In the genomic region with DNA sequence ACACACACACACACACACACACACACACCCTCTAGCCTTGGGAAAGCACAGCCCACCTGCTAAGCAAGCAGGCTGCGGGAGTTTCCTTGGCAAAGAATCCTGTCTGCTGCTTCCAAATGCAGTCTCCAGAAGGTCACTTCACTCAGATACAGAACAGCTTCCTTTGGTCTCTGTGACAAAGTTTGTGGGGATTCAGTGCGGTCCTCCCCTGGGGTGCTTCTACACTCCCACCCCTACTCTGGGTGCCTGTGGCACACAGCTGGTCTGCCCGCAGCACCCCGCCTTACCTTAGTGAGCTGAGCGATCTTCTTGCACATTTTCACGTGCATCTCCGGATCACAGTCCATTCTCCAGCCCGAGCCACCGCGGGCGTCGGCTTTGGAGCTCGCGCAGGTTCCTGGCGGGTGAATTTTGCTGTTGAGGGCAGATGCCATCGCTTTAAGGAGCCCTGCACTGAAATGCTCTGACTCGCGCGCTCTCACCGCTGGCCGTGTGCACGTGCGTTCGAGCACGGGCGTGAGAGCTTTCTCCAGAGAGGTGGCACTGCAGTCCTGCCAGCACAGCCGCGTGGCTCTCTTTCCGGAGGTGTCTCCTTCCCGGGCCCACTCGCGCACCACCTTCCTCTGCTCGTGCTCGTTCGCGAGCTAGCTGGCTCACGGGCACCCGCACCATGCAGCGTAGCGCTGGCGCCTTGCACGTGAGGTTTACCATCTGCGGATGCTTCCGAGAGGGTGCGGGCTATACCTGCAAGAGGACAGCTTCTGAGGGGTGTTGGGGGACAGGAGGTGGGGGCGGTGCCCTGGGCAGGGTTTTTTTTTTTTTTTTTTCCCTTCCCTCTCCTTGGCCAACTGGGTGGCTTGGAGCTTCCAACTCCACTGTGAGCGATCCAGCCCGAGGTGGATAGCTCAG, we compare ENCODE assay signal across 8 mouse cellular contexts. TPM values are rescaled to one million over a fixed set of nuclear protein-coding genes. Genes with fewer than 3 reads are reported as not detected.
DNase-seq lines count a peak whose midpoint lies in the region; ATAC-seq and TF ChIP-seq lines count a peak whose summit lies in the region.

Gene Fam184b (minus strand): TSS at position 809 of the 909 bp plus-strand sequence.

- no peak within 1 kb of the TSS for H3K27ac ChIP-seq in ES-Bruce4 (ENCODE audit: insufficient read depth, low read length)
- no peak within 1 kb of the TSS for H3K27ac ChIP-seq in bone marrow macrophage, adult 2 months (ENCODE audit: insufficient read depth, low read depth, low read length)
- H3K27ac ChIP-seq in embryonic fibroblast, embryonic 13.5 days (ENCODE audit: insufficient read depth, low read length) = no peak within 1 kb of the TSS
- peak within 1 kb of the TSS; percentile 70 for H3K27ac ChIP-seq in hindbrain, embryonic 13.5 days
- no peak within 1 kb of the TSS for H3K27ac ChIP-seq in lung, embryonic 14.5 days (ENCODE audit: low read depth)

- no peaks in the 10 kb centered on the region for H3K36me3 ChIP-seq in ES-Bruce4 (ENCODE audit: control insufficient read depth, insufficient read depth, low read length, poor library complexity, severe bottlenecking)
- H3K36me3 ChIP-seq in hindbrain, embryonic 13.5 days = no peaks in the 10 kb centered on the region
- H3K36me3 ChIP-seq in lung, embryonic 14.5 days (ENCODE audit: insufficient read depth) = no peaks in the 10 kb centered on the region

- no peak for TF ChIP-seq POLR2A in ES-Bruce4 (IDR thresholded peaks at IDR 0.05; ENCODE audit: insufficient read depth, low read length)
- TF ChIP-seq POLR2A in bone marrow macrophage, adult 2 months (IDR thresholded peaks at IDR 0.05; ENCODE audit: borderline replicate concordance, low read depth, low read length) = no peak
- TF ChIP-seq POLR2A in embryonic fibroblast, embryonic 13.5 days (IDR thresholded peaks at IDR 0.05; ENCODE audit: low read depth, low read length) = no peak

- peak within 1 kb of the TSS; percentile 14 for H3K9ac ChIP-seq in ES-Bruce4 (ENCODE audit: low read depth, poor library complexity, severe bottlenecking)
- H3K9ac ChIP-seq in hindbrain, embryonic 13.5 days = peak within 1 kb of the TSS; percentile 77
- peak within 1 kb of the TSS; percentile 51 for H3K9ac ChIP-seq in lung, embryonic 14.5 days

- peak; percentile 98 for ATAC-seq in hindbrain, embryonic 13.5 days (ENCODE audit: low FRiP score)
- peak; percentile 90 for ATAC-seq in lung, embryonic 14.5 days (ENCODE audit: insufficient read depth)
- peak; percentile 19; the same call in 1 of the 2 replicates for ATAC-seq in neutrophil, adult 5-6 weeks (ENCODE audit: extremely low read depth, insufficient number of reproducible peaks, low FRiP score, poor library complexity, severe bottlenecking)

- peak within 1 kb of the TSS; percentile 73 for H3K4me3 ChIP-seq in ES-Bruce4 (ENCODE audit: low read depth, low read length)
- peak within 1 kb of the TSS; percentile 64 for H3K4me3 ChIP-seq in bone marrow macrophage, adult 2 months (ENCODE audit: insufficient read depth, low read length)
- H3K4me3 ChIP-seq in embryonic fibroblast, embryonic 13.5 days (ENCODE audit: insufficient read depth, low read length) = peak within 1 kb of the TSS; percentile 44
- H3K4me3 ChIP-seq in hindbrain, embryonic 13.5 days = peak within 1 kb of the TSS; percentile 60
- peak within 1 kb of the TSS; percentile 54 for H3K4me3 ChIP-seq in lung, embryonic 14.5 days (ENCODE audit: low read depth, low read length)

- H3K9me3 ChIP-seq in ES-Bruce4 (replicated peaks; ENCODE audit: control insufficient read depth, insufficient read depth, low read length, poor library complexity, severe bottlenecking) = no peaks in the 10 kb centered on the region
- no peaks in the 10 kb centered on the region for H3K9me3 ChIP-seq in hindbrain, embryonic 13.5 days
- H3K9me3 ChIP-seq in lung, embryonic 14.5 days (ENCODE audit: low read depth, low read length) = no peaks in the 10 kb centered on the region

- DNase-seq in layer of hippocampus, postnatal 10 days (ENCODE audit: low spot score in 2 of 2) = peak; percentile 69 to 76
- peak; percentile 62 for DNase-seq in lung, embryonic 14.5 days
- peak; percentile 56 for DNase-seq in thymus, postnatal 25 days

- 1% methylated on average over 48 of the region's 48 CpGs for WGBS in hindbrain, embryonic 13.5 days
- WGBS in lung, embryonic 14.5 days = under 1% methylated on average over 48 of the region's 48 CpGs

- TF ChIP-seq CTCF in ES-Bruce4 (IDR thresholded peaks at IDR 0.05; ENCODE audit: low read depth, low read length) = no peak
- TF ChIP-seq CTCF in bone marrow macrophage, adult 2 months (IDR thresholded peaks at IDR 0.05; ENCODE audit: low read depth, low read length) = no peak
- no peak for TF ChIP-seq CTCF in embryonic fibroblast, embryonic 13.5 days (IDR thresholded peaks at IDR 0.05; ENCODE audit: borderline replicate concordance, insufficient read depth, low read length)
- TF ChIP-seq CTCF in lung, embryonic 14.5 days (IDR thresholded peaks at IDR 0.05; ENCODE audit: low read depth) = no peak

- H3K27me3 ChIP-seq in ES-Bruce4 (ENCODE audit: control insufficient read depth, insufficient read depth, low read length, poor library complexity, severe bottlenecking) = peaks cover 10% of the 10 kb centered on the region
- peaks cover 24% of the 10 kb centered on the region for H3K27me3 ChIP-seq in hindbrain, embryonic 13.5 days
- H3K27me3 ChIP-seq in lung, embryonic 14.5 days (ENCODE audit: insufficient read depth, low read length) = no peaks in the 10 kb centered on the region

- peak within 1 kb of the TSS; percentile 80 for H3K4me2 ChIP-seq in hindbrain, embryonic 13.5 days
- peak within 1 kb of the TSS; percentile 99 for H3K4me2 ChIP-seq in lung, embryonic 14.5 days

- no peaks in the 10 kb centered on the region for H3K4me1 ChIP-seq in ES-Bruce4 (ENCODE audit: control insufficient read depth, insufficient read depth, low read length)
- no peaks in the 10 kb centered on the region for H3K4me1 ChIP-seq in bone marrow macrophage, adult 2 months (ENCODE audit: control insufficient read depth, insufficient read depth, low read length)
- peaks cover 3% of the 10 kb centered on the region; the same call in 1 of the 2 replicates for H3K4me1 ChIP-seq in embryonic fibroblast, embryonic 13.5 days (ENCODE audit: control insufficient read depth, insufficient read depth, low read length)
- H3K4me1 ChIP-seq in hindbrain, embryonic 13.5 days (replicated peaks) = peaks cover 8% of the 10 kb centered on the region
- H3K4me1 ChIP-seq in lung, embryonic 14.5 days (ENCODE audit: insufficient read depth) = 0 out of 2 replicates have a peak, but pooled peaks cover 4% of the 10 kb centered on the region

- no peak for TF ChIP-seq EP300 in ES-Bruce4 (IDR thresholded peaks at IDR 0.05; ENCODE audit: insufficient read depth, low read depth, low read length)

RNA-seq across cellular contexts. Expression of gene Fam184b, which starts in this region (rescaled TPM):
- not detected in 2 replicates for polyA plus RNA-seq in ES-Bruce4 (2011; ENCODE audit: insufficient read depth, insufficient read length, low read depth, missing spikeins)
- polyA plus RNA-seq in bone marrow macrophage, adult 2 months (2012; ENCODE audit: insufficient read depth, insufficient read length, missing spikeins) = not detected in 2 replicates
- not detected in 2 replicates for polyA plus RNA-seq in embryonic fibroblast, embryonic 13.5 days (2011; ENCODE audit: insufficient read length, low read depth, missing spikeins)
- polyA plus RNA-seq in hindbrain, embryonic 13.5 days (2015; fragmentation: Nextera tagmentation; extraction: Ambion mirVana) = 2.1 and 3.1 TPM in 2 replicates
- 10 to 100 TPM; 20.5 to 21.4 TPM for total RNA-seq in layer of hippocampus, postnatal 10 days (2021)
- polyA plus RNA-seq in lung, embryonic 14.5 days (2014; fragmentation: Nextera tagmentation; extraction: Ambion mirVana) = 0.15 and 0.28 TPM in 2 replicates
- total RNA-seq in neutrophil, adult 5-6 weeks (2017) = not detected in 2 replicates

Comparison
In these comparisons a context has a peak if more than half of its experiments do, and no peak if none do; other contexts are left out.
1. RNA of gene Fam184b (total RNA-seq): 20.5 to 21.4 TPM in layer of hippocampus, postnatal 10 days; not detected in neutrophil, adult 5-6 weeks; every median in the first group is over 10 times any median in the second.
2. Peak in DNase-seq, ATAC-seq, H3K4me3 ChIP-seq, H3K9ac ChIP-seq and H3K4me2 ChIP-seq in lung, embryonic 14.5 days; RNA of the gene not detected or under 1 TPM.
3. Peak in ATAC-seq in neutrophil, adult 5-6 weeks; RNA of the gene not detected or under 1 TPM.
4. H3K9ac ChIP-seq: peak in every context shown above with its lines; median percentile 77 in hindbrain, embryonic 13.5 days; 51 in lung, embryonic 14.5 days; 14 in ES-Bruce4.
5. ATAC-seq: peak in every context shown above with its lines; median percentile 98 in hindbrain, embryonic 13.5 days; 90 in lung, embryonic 14.5 days; 19 in neutrophil, adult 5-6 weeks.
6. Peak in every context shown above with its lines, with median percentiles within 50 percentile points of each other: H3K4me3 ChIP-seq and DNase-seq.